Mouse (Mus musculus): Measurements from ENCODE around the gene Plekhh2. TPM values are rescaled to one million over a fixed set of nuclear protein-coding genes. Genes with fewer than 3 reads are reported as not detected.

Gene Plekhh2
- total and polyA plus RNA-seq, 3 experiments = 0.04 TPM; not detected in 2

DNA sequence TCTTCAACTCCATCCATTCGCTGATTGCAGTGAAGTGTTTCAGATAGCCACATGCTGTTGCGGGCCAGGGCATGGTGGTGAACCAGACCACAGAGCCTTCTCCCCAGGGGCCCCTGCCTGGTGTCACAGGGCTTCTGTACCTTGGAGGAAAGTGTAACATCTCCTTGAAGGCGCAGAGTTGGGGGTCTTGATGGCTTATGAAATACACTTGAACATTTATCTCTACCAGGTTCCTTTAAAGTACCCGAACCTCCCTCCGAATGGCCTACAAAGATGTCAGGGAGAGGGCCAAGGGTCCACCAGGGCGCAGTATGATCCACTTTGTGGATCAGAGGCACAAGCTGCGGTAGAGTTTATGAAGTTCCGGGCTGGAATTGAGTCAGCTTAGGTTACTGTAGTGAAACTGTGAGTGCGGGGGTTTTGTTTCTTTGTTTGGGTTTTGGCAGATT, 115.2 kb downstream of the Plekhh2 start:
- TF ChIP-seq HCFC1 (IDR thresholded peaks at IDR 0.05; ENCODE audit: low read depth, low read length) = no peak
- TF ChIP-seq USF2 (IDR thresholded peaks at IDR 0.05; ENCODE audit: borderline replicate concordance in 1 of 2, insufficient read depth in 1 of 2, low read depth in 1 of 2, low read length in 2 of 2) = no peak
- TF ChIP-seq MAFK (IDR thresholded peaks at IDR 0.05; ENCODE audit: borderline replicate concordance, low read depth, low read length) = no peak
- no peak for TF ChIP-seq CTCF (IDR thresholded peaks at IDR 0.05 in 2 of 3, conservative IDR thresholded peaks at IDR 0.05 in 1 of 3; ENCODE audit: control insufficient read depth in 1 of 3, insufficient read depth in 1 of 3, low read depth in 2 of 3, low read length in 3 of 3, poor library complexity in 1 of 3, severe bottlenecking in 1 of 3)
- TF ChIP-seq ZKSCAN1 (IDR thresholded peaks at IDR 0.05; ENCODE audit: low read depth, low read length) = no peak
- no peak for TF ChIP-seq MAZ (IDR thresholded peaks at IDR 0.05; ENCODE audit: low read depth, low read length)
- no peaks in the 10 kb centered on the region for H3K36me3 ChIP-seq (ENCODE audit: control insufficient read depth in 1 of 2, insufficient read depth in 2 of 2, low read length in 2 of 2)
- H3K27me3 ChIP-seq (ENCODE audit: control insufficient read depth in 1 of 2, insufficient read depth in 2 of 2, low read length in 2 of 2) = 0 out of 4 replicates have a peak, but pooled peaks cover 0 to 1% of the 10 kb centered on the region in 2 experiments
- no peak overlapping the region for H3K27ac ChIP-seq (ENCODE audit: control insufficient read depth, low read depth, low read length)
- no peak overlapping the region for H3K4me3 ChIP-seq (ENCODE audit: control insufficient read depth in 1 of 2, insufficient read depth in 1 of 2, low read depth in 2 of 2, low read length in 2 of 2)
- no peak for DNase-seq (ENCODE audit: low read depth, low spot score)
- no peaks in the 10 kb centered on the region for H3K79me2 ChIP-seq (ENCODE audit: control insufficient read depth, insufficient read depth, low read length, poor library complexity)
- no peak overlapping the region for H3K9ac ChIP-seq (ENCODE audit: control insufficient read depth, low read depth, low read length, poor library complexity, severe bottlenecking)
- H3K4me1 ChIP-seq (ENCODE audit: control insufficient read depth in 1 of 2, insufficient read depth in 2 of 2, low read length in 2 of 2) = no peaks in the 10 kb centered on the region
- H3K9me3 ChIP-seq (replicated peaks; ENCODE audit: insufficient read depth, low read length) = no peaks in the 10 kb centered on the region

- H3K36me3 ChIP-seq (ENCODE audit: control insufficient read depth in 1 of 2, insufficient read depth in 2 of 2, low read length in 2 of 2) = no peaks in the 10 kb centered on the region
Observed at GRCm38 (mm10) chr17:84627721-84628120, 116.0 kb downstream of the Plekhh2 start.

More at GRCm38 (mm10) chr17:84627721-84628120, 116.0 kb downstream of the Plekhh2 start:
- Histone ChIP-seq H3K4me3 (ENCODE audit: control insufficient read depth in 1 of 2, insufficient read depth in 1 of 2, low read depth in 2 of 2, low read length in 2 of 2) (no peak overlapping the region), H3K27ac (ENCODE audit: control insufficient read depth, low read depth, low read length) (no peak overlapping the region), H3K27me3 (ENCODE audit: control insufficient read depth in 1 of 2, insufficient read depth in 2 of 2, low read length in 2 of 2) (0 out of 4 replicates have a peak, but pooled peaks cover 0 to 1% of the 10 kb centered on the region in 2 experiments), H3K9me3 (replicated peaks; ENCODE audit: insufficient read depth, low read length) (no peaks in the 10 kb centered on the region), H3K9ac (ENCODE audit: control insufficient read depth, low read depth, low read length, poor library complexity, severe bottlenecking) (no peak overlapping the region), H3K4me1 (ENCODE audit: control insufficient read depth in 1 of 2, insufficient read depth in 2 of 2, low read length in 2 of 2) (no peaks in the 10 kb centered on the region), H3K79me2 (ENCODE audit: control insufficient read depth, insufficient read depth, low read length, poor library complexity) (no peaks in the 10 kb centered on the region)
- TF ChIP-seq NELFE (IDR thresholded peaks at IDR 0.05; ENCODE audit: low read depth, low read length) = no peak
- TF ChIP-seq CHD2 (IDR thresholded peaks at IDR 0.05; ENCODE audit: low read length) = no peak
- TF ChIP-seq TCF12 (IDR thresholded peaks at IDR 0.05; ENCODE audit: low read depth, low read length) = no peak
- TF ChIP-seq ETS1 (IDR thresholded peaks at IDR 0.05; ENCODE audit: low read depth, low read length) = no peak
- TF ChIP-seq E2F4 (IDR thresholded peaks at IDR 0.05; ENCODE audit: borderline replicate concordance, low read depth, low read length) = no peak
- no peak for TF ChIP-seq USF1 (IDR thresholded peaks at IDR 0.05; ENCODE audit: low read depth, low read length)
- no peak for TF ChIP-seq TBP (IDR thresholded peaks at IDR 0.05; ENCODE audit: low read depth, low read length)
- no peak for TF ChIP-seq USF2 (IDR thresholded peaks at IDR 0.05; ENCODE audit: borderline replicate concordance in 1 of 2, insufficient read depth in 1 of 2, low read depth in 1 of 2, low read length in 2 of 2)
- TF ChIP-seq NRF1 (IDR thresholded peaks at IDR 0.05; ENCODE audit: insufficient read depth, low read depth, low read length, poor library complexity, severe bottlenecking) = no peak
- no peak for TF ChIP-seq ZNF384 (IDR thresholded peaks at IDR 0.05; ENCODE audit: low read depth, low read length)
- TF ChIP-seq MEF2A (IDR thresholded peaks at IDR 0.05; ENCODE audit: extremely low read depth, insufficient replicate concordance, low read depth, low read length, poor library complexity, severe bottlenecking) = no peak
- no peak for TF ChIP-seq MAFK (IDR thresholded peaks at IDR 0.05; ENCODE audit: borderline replicate concordance, low read depth, low read length)
- no peak for TF ChIP-seq ZMIZ1 (IDR thresholded peaks at IDR 0.05; ENCODE audit: low read depth, low read length)
- no peak for TF ChIP-seq BHLHE40 (IDR thresholded peaks at IDR 0.05; ENCODE audit: borderline replicate concordance, low read depth, low read length)
- TF ChIP-seq GABPA (IDR thresholded peaks at IDR 0.05; ENCODE audit: low read depth, low read length) = no peak
- TF ChIP-seq EP300 (IDR thresholded peaks at IDR 0.05; ENCODE audit: low read depth in 1 of 2, low read length in 2 of 2) = no peak
- no peak for TF ChIP-seq UBTF (IDR thresholded peaks at IDR 0.05; ENCODE audit: borderline replicate concordance, insufficient read depth, low read depth, low read length)
- TF ChIP-seq CTCF (IDR thresholded peaks at IDR 0.05 in 2 of 3, conservative IDR thresholded peaks at IDR 0.05 in 1 of 3; ENCODE audit: control insufficient read depth in 1 of 3, insufficient read depth in 1 of 3, low read depth in 2 of 3, low read length in 3 of 3, poor library complexity in 1 of 3, severe bottlenecking in 1 of 3) = no peak
- no peak for TF ChIP-seq TAL1 (IDR thresholded peaks at IDR 0.05; ENCODE audit: low read length)
- TF ChIP-seq SIN3A (IDR thresholded peaks at IDR 0.05; ENCODE audit: low read length) = no peak
- no peak for DNase-seq (ENCODE audit: low read depth, low spot score)

Measured in MEL (cell line).